Mouse (Mus musculus): ENCODE measurements at regions not wholly inside any gene's neighbourhood (a gene's known extent, or its start where the extent isn't known, plus 50 kb on each side); places are given as distances from the start of the nearest gene placed in this dataset.

DNA sequence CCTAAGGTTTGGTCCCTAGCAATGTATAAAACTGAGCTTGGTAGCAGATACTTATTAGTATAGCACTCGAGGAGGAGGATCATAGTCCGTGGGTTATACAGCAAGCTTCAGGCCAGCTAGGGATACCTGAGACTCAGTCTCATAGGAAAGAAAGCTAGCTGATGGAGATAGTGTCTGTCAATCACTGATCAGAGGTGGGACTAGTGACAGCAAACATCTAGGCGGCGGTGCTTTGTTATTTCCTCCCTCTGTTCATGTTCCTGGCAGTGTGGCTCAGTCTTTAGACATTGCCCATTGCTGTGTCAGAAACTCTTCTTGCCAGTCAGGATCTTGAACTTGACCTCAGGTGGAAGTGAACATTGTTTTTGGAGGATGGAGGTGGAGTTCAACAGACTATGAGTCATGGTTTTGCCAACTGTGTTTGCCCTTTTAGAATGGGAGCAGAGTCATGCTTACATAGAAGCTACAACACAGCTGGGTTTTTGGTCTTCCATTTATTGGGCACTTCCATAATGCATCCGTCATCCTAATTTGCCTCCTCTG, 1315.8 kb upstream of the A1bg start:
- DNase-seq, result no peak

- no peak for DNase-seq
Measured at GRCm38 (mm10) chr15:62236056-62236455, 1313.2 kb upstream of the A1bg start.

DNA sequence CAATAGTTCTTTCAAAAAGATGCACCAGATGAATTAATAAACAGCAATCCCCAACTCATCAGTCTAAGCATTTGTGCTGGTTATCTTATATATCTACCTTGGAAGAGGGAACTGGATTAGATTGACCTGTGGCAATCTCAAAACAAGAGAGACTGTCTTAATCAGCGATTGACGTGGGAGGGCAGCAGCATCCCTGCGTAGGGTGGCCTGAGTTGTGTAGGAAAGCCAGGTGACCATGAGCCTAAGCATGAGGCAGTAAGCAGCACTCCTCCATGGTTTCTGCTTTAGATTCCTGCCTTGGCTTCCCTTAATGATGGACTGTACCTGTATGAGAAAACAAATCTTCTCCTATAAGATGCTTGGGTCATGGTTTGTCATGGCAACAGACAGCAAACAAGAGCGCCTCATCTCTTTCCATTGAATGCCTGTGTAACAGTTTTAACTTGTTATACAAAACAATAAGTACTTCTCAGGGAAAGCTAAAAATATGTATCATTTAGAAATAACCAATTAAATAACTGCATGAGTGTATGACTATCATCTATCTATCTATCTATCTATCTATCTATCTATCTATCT, 1311.5 kb upstream of the A1bg start:
- no peak for DNase-seq

DNA sequence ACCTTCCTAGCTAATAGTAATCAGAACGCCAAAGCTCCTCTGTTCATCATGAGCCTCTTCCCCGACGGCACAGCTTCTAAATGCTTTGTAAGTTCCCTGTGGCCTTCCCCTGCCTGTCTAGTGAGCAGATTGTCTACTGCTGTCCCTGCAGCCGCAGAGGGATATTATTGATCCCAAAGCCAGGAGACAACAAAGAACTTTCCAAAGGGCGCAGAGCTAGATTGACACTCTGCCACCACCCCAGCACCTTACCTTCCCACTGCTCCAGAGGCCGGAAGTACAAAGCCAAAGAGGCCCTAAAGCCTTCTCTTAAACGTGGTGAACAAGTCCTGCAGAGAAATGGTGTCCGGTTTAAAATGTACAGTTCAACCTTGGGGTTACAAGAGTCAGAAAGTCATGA, 1310.3 kb upstream of the A1bg start:
- no peak for DNase-seq

GRCm38 (mm10) chr15:62231709-62232108, 1308.9 kb upstream of the A1bg start:
- no peak for DNase-seq

DNA sequence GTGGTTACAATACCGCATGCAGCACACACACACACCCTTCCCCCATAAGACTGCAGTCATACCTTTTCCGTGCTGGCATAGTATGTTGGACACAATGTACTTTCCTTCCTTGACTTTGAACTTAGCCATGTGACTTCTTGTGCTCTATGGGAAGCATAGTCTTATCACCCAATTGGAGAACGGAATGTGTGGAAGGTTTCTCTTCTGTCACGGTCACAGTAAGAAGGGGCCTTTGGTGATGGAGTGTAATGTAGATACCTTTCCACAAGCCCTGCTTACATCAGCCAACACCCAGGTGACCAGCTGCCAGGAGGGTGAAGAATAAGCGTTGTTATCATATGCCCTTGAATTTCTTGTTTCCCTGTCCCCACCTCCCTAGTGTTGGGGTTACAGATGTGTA, 1308.0 kb upstream of the A1bg start:
- DNase-seq, result no peak

DNA sequence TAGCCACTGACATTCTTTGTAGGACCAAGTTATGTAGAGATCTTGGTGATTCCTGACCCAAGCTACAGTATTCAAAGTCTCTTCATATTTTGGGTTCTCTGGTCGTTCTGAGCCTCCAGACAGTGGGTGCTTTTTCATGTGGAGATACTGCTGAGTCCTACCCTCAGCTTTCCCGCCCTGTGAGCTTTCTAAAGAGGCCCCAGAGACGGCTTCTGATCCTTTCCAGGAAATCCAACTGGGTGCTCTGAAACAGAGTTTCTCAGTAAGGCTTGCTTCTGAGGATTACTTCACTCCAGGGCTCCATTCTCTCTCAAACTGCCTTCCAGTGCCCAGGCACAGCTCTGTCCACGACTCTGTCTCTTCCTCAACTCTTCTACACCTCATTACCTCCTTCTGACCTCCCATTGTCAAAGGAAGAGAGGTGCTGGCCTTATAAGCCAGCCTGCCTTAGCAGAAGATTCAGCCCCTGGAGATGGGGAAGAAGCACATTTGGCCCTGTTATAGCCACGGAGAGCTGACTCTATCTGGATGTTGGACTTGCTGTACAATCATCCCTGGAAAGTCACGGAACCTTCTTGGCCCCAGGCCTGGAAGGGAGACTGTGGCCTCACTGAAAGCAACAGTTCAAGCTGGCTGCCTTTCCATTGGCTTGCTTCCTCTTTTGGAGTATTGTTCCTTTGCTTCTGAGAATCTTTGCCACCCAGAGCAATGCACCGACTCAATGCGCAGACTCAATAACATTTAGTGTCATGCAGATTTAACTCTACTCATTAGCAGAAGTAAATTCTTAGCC, 1306.9 kb upstream of the A1bg start:
- no peak for DNase-seq

DNA sequence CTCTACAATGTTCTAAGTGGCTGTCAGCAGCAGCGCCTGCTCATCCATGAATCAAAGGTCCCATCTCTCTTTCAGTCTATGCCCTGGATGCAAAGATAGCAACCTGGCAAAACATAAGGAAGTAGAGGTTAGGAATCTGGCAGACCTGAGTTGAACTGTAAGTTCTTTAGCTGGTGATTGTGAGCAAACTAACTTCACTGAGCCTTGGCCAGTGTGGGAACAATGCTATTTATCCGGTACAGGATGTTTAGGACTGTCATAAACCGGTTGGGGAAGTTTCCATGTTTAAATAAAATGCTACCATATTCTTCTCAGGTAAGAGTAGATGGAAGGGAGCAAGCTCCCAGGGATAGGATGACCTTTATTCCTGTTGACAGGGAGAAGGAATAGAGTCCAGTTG, 1306.2 kb upstream of the A1bg start:
- no peak for DNase-seq

DNA sequence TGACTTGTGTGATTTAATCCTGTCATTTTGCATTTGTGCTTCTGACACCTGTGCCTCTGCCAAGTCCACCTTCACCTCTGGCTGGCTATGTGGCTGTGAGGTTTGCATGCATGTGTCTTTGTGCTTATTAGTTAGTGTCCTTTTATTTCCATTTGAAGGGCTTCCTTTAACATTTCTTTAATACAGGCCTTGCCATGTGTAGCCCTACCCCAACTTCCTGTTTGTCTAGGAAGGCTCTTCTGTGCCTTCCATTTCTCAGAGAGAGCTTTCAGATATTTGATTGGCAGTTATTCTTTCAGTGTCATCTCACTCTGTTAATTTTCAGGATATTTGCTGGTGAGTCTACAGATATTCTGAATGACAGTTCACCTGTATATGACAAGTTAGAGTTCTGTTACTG, 1302.0 kb upstream of the A1bg start:
- no peak for DNase-seq

GRCm38 (mm10) chr15:62224191-62224590, 1301.4 kb upstream of the A1bg start:
- no peak for DNase-seq

DNA sequence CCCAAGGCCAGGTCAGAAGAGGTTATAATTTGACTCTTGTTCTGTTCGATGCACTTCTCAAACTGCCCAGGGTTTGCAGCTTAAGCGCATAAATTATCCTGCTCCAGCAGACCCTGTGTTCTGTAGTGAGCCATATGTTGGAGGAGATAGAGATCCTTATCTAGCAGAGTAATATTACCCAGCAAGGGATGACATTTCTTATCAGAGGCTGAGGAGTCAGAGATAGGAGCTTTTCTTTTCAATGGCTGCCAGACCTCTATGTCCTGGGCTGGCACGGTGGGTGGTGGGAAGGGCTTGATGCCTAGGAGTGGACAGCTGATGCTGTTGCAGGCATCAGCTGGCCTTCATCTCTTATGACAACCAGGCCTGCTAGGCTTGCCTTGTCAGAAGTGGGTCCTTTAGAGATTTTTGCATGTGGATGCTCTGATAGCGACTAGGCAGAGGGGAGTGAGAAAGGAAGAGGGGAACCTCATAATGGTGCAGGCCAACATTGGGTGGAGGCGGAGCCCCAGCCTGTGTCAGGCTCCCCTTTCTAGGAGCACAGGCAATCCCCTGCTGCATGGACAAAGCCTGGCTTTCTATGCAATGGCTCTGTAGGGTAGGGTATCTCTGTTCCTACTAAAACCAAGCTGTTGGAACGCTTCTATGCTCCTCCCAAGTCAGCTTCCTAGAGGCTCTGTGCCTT, 1300.5 kb upstream of the A1bg start:
- peak; percentile 40 for DNase-seq

GRCm38 (mm10) chr15:62222731-62223130, 1299.9 kb upstream of the A1bg start:
- peak; percentile 87 for DNase-seq

GRCm38 (mm10) chr15:62222201-62222600, 1299.4 kb upstream of the A1bg start:
- no peak for DNase-seq

GRCm38 (mm10) chr15:62221024-62221819, 1298.4 kb upstream of the A1bg start:
- DNase-seq, result no peak

DNA sequence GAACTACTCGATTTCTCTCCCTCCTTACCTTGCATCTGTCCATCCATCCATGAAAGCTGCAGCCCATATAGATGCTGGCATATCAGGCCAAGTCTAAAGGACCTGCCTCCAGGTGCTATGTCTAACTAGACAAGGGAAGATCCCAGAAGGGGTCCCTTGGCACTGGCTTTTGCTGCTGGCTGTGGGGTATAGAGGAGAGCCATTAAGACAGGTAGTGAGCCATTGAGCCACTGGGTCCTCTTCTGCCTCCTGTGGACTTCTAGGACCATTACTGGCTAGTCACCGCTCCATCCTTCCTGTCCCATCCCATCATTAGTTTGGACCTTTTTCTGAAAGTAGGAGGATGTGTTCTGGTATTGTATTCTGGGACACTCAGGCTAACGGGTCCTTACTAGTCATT, 1297.8 kb upstream of the A1bg start:
- no peak for DNase-seq

DNA sequence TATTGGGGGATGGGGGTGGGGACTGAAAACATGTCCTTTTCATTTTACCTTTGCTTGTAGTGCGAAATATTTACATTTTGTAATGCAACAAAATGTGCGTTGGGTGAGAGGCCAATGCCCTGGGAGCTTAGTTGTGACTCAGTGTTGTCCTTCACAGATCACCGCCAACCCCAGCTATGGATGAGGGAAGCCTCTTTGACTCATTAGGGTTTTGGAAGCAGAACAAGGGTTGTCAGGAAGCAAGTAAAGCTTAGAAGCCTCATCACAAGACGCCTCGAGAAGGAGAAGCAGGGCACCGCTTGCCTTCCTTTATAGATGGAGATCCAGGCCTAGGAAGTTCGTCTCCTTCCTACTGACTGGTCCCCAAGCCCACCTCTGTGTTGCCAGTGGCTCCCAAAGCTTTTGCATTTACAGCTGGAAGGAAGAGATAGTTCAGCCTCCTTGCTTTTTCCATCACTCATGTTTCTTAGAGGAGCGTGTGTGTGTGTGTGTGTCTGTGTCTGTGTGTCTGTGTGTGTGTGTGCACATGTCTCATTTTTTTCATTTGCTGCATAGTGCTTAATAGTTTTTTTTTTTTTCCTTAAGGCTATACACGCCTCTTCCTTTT, 1297.2 kb upstream of the A1bg start:
- DNase-seq, result no peak

- DNase-seq, result peak; percentile 75
Measured at GRCm38 (mm10) chr15:62218346-62219080, 1295.7 kb upstream of the A1bg start.

DNA sequence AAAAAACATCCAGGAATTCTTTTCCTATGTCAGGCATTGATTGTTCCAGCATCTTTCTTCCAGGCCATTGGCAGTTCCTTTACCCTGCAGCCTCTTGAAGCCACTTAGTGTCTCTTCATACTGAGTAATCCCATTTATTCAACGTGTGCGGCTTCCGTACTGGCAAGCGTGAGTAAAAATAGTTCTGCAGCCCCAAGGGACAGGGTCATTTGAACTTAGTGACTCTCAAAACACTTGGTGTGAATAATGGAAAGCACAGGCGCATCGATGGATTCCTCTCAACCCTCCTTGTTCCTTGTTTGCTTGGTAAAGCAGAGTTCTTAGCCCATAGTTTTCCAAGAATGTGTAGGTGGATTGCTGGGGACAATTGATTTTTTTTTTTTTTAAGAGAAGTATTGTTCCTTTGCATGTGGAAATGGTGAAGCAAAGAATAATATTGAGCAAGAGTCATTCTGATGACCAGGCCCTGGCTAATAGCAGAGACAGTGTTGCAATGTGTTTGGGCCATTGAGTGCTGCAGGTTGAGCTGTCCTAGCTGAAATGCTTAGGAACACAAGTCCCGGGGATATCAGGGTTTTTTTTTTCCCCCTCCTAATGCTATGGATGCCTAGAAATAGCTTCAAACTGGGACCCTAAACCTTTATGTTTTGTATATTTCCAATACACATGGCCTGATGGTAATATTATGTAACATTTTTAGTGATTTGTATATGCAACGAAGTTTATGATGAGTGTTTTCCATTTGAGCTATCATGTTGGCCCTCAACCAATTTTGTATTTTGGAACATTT, 1294.1 kb upstream of the A1bg start:
- DNase-seq, result no peak

DNA sequence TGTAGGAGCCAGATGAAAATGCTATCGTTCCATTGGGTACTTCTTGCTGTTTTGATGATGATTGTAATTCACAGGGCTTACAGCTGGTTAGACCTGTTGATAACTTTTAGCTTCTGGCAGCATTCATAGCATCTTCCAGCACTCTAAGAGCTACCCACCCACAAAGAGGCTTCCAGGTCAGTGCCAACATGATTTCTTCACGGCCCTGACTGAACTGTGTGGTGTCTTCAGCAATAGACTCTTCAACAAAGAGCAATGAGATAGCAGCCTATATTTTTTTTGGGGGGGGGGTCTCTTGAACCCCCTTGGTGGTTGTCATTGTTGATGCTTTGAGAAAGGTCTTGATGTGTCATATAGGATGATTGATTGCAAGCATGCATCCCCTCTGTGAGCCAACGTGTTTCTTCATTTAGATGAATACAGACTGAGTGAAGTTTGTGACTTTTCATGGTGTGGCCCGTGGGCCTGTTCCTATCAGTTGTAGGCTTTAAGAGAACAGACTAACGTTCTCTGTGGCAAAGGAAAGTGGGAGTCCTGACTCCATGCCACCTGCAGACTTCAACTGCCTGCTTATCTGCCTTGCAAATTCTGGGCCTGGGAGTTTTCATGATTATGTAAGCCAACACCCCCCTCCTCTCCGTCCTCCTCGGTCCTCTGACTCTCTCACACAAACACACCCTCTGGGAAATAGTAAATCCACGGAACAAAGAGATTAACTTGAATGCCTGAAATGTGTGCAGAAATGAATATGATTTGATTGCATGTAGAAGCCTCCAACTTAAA, 1293.0 kb upstream of the A1bg start:
- DNase-seq, result no peak

DNA sequence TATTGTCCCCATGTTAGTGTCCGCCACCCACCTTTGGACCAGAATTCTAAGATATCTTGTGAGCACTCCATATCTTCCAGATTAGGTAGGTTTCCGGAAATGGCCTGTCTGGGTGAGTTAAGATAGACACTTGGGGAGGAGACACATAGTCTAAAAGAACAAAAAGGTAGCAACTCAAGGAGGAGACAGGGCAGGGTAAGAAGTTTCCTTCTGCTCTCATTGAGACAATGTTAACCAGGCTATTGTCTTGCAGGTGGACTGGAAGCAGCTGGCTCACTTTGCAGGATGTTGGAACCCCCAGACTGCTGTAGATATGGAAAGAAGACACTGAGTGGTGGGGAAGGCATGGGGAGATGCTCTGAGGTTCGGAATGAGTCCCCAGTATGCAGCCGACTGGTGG, 1291.5 kb upstream of the A1bg start:
- DNase-seq, result no peak
